Mouse (Mus musculus) embryonic facial prominence, embryonic 13.5 days (tissue): ENCODE results near the gene Mup11. TPM values are rescaled to one million over a fixed set of nuclear protein-coding genes. Genes with fewer than 3 reads are reported as not detected.
"Not testable (repeated sequence)": the region's sequence is repeated elsewhere in the genome, so short reads cannot be mapped to it uniquely, and the experiment has no call there.

ENCODE experiments used
- ATAC-seq: fragments of 200-750 bp; cut with Nextera tagmentation; 2 replicates; pipeline ENCODE4 v1.8.0; 2017; ENCODE audit warnings: low read depth; ENCODE audit not compliant: insufficient number of reproducible peaks, insufficient read depth, low FRiP score, low TSS enrichment
- H3K27ac ChIP-seq: fragments of 300-500 bp; sonication (generic); 2 replicates; pipeline ENCODE4 v1.5.1; 2015; ENCODE audit warnings: moderate library complexity, mild to moderate bottlenecking, inconsistent platforms
- H3K27me3 ChIP-seq: fragments of 300-500 bp; sonication (generic); 2 replicates; pipeline ENCODE4 v1.6.1; 2015; ENCODE audit warnings: mild to moderate bottlenecking, inconsistent platforms
- H3K36me3 ChIP-seq: fragments of 300-500 bp; sonication (generic); 2 replicates; pipeline ENCODE4 v1.6.1; 2015; ENCODE audit warnings: mild to moderate bottlenecking, inconsistent platforms
- H3K4me1 ChIP-seq: fragments of 300-500 bp; sonication (generic); 2 replicates; pipeline ENCODE4 v1.6.1; 2015; ENCODE audit warnings: inconsistent platforms
- H3K4me2 ChIP-seq: fragments of 300-500 bp; sonication (generic); 2 replicates; pipeline ENCODE4 v1.6.1; 2015; ENCODE audit warnings: moderate library complexity, mild to moderate bottlenecking, inconsistent platforms
- H3K4me3 ChIP-seq: fragments of 300-500 bp; sonication (generic); 2 replicates; pipeline ENCODE4 v1.5.1; 2015; ENCODE audit warnings: mild to moderate bottlenecking, inconsistent platforms
- H3K9ac ChIP-seq: fragments of 300-500 bp; sonication (generic); 2 replicates; pipeline ENCODE4 v1.6.1; 2015; ENCODE audit warnings: mild to moderate bottlenecking, inconsistent platforms
- H3K9me3 ChIP-seq: fragments of 300-500 bp; sonication (generic); 2 replicates; pipeline ENCODE4 v1.6.1; 2016; ENCODE audit warnings: inconsistent platforms
- WGBS: fragments of 180-500 bp; shearing (Covaris S2); methylation state at CpG from one replicate; pipeline ENCODE4 v1.1.7; 2015; ENCODE audit warnings: mixed read lengths; 5-methylcytosine and 5-hydroxymethylcytosine counted together
- polyA plus RNA-seq: library from polyadenylated mRNA; unstranded; fragments of >200 nt; fragmentation: Nextera tagmentation; extraction: Ambion mirVana; gene quantifications from 2 replicates; pipeline ENCODE4 v1.2.1, GENCODE M21; 2015

Mup11 gene
- not detected in 2 replicates for polyA plus RNA-seq

DNA sequence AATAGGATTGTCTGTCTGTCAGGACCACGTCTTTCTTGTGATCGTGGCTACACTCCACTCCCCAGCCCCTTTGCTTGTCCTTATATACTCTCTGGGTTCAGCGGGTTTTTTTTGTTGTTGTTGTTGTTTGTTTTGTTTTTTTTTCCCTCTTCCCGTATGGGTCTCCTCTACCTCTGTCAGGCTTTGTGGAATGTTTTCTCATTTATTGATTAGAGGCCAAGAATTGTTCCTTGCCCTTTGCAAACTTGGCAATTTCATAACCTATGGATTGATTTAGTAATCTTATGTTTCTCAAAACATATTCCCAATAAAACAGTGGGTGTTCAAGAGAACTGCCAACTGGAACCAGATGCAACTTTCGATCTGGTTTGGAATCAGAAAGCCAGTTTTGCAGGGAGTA lies at the start of gene Mup11:
Mup11 (minus strand) TSS at position 101 of the 400 bp plus-strand sequence.
- not testable (repeated sequence) for H3K4me3 ChIP-seq, ATAC-seq, H3K27me3 ChIP-seq, H3K4me2 ChIP-seq, H3K9ac ChIP-seq, H3K27ac ChIP-seq, H3K4me1 ChIP-seq, H3K9me3 ChIP-seq, H3K36me3 ChIP-seq
- 87% methylated on average over 4 of the region's 5 CpGs for WGBS

Other genes with a start within 250 kb of the Mup11 start
- not detected in 2 replicates for gene Mup9, start 240.5 kb downstream of the Mup11 start, polyA plus RNA-seq
- not detected in 2 replicates for gene Mup1, start 160.5 kb downstream of the Mup11 start, polyA plus RNA-seq
- gene Mup10, start 80.2 kb downstream of the Mup11 start, polyA plus RNA-seq = not detected in 2 replicates
- not detected in 2 replicates for gene Mup12, start 78.9 kb upstream of the Mup11 start, polyA plus RNA-seq
- gene Mup22, start 159.1 kb upstream of the Mup11 start, polyA plus RNA-seq = not detected in 2 replicates